Mouse (Mus musculus): ENCODE measurements around the gene Ctr9.

Gene Ctr9

GRCm38 (mm10) chr7:111048920-111049319 lies 20.2 kb downstream of the Ctr9 start:
- no peak for DNase-seq

DNA sequence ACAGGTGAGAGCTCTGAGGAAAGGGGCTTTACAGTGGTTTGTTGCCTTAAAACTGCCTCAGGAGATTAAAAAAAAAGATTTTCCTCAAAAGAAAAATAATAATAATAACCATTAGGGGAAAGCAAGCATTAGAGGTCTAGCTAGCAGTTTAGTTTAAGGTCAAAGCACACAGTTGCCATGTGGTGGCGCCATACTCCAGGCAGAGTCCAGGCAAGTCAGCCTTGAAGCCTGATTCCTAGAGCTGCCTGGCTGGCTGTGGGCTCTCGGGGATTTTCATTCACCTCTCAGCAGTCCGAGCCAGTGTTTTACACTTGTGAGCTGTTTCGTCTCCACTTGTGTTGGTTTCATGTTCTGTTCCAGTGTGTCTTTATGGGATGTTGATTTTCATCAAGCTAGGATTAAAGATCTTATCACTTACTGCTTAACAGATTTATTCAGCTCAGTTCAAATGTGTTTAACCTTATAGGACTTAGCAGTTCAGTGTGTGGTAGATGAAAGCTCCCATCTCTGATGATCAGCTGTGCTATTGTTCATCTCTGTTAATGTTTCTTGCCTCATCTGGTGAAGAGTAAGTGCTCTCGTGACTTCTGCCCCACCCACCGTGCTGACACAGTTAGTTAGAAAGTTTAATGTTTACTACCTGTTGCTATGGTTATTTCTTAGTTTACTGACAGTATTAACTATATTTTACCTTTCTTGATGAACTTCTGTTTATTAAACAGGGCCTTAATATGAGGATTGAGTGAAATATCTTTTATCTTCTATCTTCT lies 21.1 kb downstream of the Ctr9 start:
- DNase-seq: peak; percentile 68

- DNase-seq: no peak
These were observed 26.5 kb downstream of the Ctr9 start for GRCm38 (mm10) chr7:111055221-111055620.

DNA sequence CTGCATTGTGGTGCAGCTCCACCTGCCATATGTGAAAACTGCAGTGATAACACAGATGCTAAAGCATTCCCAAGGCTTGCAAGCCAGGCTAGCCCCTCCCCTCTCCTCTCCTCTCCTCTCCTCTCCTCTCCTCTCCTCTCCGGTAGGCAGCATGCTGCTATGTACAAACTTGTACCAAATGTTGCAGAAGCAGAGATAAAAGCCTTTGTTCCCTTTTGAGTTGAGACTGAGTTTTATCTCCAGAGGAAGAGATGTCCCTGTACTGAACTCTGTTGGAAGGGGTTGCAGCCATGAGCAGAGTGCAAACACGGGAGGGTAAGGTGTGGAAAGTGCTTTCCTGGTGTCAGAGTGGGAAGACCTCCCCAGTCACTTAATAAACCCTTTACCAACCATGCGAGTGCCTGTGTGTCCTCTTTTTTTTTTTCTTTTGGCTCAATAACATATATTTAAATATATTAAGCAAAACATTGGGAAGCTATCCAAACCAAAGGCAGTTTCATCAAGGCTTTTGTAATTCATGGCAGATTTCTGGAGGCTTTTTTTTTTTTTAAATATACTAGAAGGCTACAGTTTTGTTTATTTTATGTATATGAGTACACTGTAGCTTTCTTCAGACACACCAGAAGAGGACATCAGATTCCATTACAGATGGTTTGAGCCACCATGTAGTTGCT lies 27.4 kb downstream of the Ctr9 start:
- DNase-seq: no peak

DNA sequence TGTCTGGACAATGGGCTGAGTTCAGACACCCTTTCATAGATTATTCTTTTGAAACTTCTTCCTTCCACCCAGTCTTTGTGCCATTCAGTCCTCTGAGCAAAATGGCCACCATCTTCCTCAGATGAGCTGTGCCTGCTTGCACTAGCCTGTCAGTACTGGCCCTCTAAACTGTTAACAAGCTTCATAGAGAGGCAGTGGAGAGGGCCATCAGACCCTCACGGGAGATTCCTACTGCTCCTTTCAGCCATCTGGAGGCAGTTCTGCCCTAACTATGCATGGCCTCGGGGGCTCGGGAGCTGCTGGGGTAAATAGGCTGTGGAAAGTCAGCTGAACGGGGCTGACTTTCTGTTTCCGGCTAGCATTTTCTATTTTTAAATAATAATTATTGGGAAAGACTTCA lies 30.8 kb downstream of the Ctr9 start:
- no peak for DNase-seq

DNA sequence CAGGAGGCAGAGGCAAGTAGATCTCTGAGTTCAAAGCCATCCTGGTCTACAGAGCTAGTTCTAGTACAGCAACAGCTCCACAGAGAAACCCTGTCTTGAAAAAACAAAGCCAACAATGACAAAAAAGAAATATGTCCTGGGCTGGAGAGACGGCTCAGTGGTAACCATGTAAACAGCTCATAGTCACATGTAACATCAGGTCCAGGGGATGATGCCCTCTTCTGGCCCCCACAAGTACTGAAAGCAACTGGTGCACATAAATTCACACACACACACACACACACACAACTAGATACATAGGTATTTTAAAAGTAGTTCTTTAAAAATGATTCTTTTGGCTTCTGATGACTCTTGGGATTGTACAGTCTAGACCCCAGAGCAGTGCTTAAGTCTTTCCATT lies 34.2 kb downstream of the Ctr9 start:
- no peak for DNase-seq

GRCm38 (mm10) chr7:111068181-111068580 lies 39.4 kb downstream of the Ctr9 start:
- no peak for DNase-seq

DNA sequence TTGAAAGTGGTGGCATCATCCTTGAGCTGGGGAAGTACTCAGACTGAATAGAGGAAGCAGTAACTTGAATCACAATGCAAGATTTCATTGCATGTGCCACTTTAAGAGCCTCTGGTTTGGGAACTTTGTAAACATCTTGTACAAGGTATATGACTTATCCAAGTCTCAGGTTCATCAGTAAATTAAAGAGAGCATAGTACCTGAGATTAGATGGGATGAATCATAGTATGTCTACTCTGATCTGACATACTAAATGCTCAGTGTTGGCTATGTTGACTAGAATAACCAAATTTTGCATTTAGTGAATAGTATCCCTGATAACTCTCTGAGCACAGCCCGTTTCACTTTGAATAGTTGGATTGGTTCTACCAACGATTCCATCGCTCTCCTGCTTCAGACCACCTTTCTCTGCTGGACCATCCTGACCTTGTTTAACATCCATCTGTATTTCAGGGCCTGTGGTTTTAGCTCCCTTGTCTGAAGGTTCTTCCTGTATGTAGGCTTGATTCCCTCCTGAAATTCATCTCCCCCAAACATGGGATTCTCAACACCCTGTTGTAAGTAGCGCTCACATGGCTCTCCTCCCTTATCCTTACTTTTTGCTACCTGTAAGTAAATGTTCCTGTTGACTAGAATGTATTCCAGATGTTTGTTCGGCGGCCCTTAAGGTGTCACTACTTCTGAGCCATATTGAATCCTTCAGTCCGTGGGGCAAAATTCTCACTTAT lies 40.9 kb downstream of the Ctr9 start:
- peak; percentile 36 for DNase-seq

GRCm38 (mm10) chr7:111070167-111070496 lies 41.4 kb downstream of the Ctr9 start:
- DNase-seq: no peak

- no peak for DNase-seq
These were observed 43.7 kb downstream of the Ctr9 start for GRCm38 (mm10) chr7:111072410-111072809.

DNA sequence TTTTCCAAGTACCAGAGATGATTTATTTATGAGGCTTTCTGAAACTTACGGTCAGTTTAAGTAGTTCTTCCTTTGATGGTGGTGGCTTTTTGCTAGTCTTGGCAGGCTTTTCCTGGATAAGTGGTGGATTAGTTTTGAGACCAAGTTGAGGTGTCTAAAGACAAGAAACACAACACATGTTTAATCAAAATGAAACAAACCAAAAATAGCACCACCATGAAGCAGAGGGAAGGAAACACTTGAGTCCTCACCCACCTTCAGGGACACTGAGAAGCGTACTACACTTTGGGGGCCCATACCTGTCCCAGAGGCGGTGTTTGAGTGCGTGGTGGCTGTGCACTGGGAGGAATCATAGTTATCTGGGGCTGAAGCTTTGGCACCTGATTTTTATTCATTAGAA lies 46.5 kb downstream of the Ctr9 start:
- no peak for DNase-seq

DNA sequence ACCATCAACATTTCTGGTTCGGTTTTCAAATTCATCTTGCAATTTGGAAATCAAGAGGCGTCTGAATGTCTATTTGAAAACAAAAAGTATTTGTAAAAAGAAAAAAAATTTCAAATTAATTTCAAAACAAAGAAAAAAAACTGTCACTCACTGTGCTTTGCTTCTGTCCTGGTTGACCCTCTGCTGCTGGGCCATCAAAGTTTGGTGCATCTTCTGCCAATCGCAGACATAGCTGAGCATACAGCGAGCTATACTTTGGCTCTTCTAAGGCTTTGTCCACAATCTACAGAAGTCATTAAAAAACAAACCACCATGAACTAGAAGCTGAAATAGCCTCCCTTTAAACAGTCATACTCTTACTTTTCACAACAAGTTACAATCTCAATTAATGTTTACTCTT lies 49.5 kb downstream of the Ctr9 start:
- no peak for DNase-seq

- no peak for DNase-seq
These were observed 51.3 kb downstream of the Ctr9 start for GRCm38 (mm10) chr7:111080026-111080425.

GRCm38 (mm10) chr7:111080876-111081275 lies 52.1 kb downstream of the Ctr9 start:
- no peak for DNase-seq

DNA sequence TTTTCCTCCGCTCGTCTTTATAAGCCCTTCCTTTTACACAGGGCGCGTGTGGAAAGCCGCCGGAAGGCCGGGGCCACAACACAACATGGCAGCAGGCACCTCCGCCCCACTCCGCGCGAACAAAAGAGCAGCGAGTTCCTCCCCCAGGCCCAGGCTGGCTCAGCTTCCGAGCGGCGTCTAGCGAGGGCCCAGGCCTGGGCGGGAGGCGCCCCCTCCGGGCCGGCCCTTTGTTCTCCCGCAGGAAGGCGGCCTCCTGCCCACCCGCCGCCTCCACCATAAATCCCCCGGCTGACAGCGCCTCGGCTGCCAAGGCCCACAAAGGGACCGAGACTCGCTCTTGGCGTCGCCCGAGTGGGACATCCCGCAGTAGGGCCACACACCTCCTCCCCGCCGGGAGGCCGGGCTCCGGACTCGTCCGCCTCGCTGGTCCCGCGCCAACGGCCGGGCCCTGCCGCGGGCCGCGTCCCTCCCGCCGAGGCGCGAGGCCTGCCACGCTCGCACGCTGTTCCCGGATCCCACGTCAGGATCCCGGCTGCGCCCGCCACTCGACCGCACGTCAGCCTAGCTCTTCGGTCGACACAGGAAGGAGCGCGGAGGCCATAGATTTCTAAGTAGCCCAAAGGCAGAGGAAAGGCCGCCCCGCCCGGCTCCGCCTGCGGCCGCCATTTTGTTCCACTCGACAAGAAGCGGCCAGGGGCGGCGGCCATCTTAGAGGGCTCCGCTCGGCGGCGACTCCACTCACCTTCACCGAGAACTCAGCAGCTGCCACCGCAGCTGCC lies 53.5 kb downstream of the Ctr9 start:
- DNase-seq: peak; percentile 93

DNA sequence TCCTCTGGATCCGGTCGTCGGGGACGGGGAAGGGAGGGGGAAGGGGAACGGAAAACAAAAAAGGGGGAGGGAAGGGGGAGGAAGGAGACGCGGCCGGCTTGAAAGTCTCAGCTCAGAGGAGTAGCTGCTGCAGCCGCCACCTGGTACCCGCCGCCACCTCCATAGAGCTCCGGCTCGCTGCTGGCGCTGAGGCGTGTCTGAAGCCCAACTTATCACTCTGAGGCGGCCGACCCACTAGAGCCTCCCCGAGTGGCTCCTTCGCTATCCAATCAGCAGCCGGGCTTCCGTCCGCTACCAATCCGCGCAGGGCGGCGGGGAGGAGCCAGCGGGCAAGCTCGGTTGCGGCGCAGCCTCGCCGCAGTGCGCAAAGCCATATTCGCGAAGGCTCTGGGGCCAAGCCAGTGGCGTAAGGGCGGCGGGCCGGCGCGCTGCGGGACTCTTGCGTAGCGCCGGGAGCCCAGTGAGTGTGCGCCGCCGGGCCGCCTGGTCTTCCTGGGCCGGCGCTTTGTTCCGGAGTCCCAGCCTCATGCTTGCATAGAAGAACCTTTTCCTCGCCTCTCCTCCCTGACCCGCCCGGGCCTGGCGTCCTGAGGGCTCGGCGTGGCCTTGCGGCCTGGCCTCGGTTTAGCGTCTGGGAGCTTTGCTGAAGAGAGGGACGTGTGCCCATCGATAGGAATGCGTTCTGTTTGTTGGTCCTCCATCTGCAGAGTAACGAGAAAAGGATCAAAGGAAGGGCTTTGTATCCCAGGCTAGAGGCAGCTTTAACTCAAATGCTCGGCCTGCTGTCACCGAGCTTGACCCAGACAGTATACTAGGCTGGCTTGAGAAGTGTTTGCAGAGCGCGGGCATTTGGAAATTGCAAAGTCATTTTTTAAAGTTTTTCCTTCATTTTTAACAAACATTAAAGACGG lies 54.3 kb downstream of the Ctr9 start, which contains the start of gene Eif4g2:
Eif4g2 (minus strand) TSS at position 209 of the 911 bp plus-strand sequence.
- DNase-seq: peak; percentile 99

DNA sequence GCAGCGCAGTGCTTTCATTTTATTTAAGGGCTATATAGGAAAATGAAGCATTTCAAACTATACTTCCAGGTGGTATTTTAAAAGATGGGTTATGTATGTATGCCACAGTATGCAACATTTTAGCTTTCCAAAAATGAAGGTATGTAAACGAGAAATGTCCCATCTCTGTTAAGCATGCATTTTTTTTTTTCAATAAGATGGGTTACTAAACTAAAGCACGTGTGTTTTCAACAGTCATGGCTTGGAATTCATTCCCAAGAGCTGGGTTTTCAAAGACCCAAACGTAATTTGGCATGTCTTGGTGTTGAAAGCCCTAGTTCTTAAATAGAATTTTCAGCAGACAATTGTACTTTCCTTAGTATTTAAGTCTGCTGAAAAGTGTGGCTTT lies 55.0 kb downstream of the Ctr9 start:
- peak; percentile 29 for DNase-seq

DNA sequence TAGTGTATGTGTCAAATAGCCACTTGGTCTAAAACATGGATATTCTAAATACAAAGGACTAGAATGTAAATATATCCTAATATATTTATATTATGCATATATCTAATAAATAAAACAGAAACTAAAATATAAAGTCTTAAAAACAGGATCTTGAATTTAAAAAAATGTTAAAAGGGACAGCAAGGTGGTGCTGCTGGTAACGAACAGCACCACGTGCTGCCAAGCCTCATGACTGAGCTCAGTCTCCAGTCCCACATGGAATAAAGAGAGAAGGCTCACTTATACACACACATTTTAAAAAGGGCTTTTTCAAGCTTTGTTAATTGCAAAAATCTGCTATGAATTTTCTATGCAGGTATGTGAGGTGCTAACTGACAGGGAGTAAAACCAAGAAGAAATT lies 55.7 kb downstream of the Ctr9 start:
- no peak for DNase-seq

DNA sequence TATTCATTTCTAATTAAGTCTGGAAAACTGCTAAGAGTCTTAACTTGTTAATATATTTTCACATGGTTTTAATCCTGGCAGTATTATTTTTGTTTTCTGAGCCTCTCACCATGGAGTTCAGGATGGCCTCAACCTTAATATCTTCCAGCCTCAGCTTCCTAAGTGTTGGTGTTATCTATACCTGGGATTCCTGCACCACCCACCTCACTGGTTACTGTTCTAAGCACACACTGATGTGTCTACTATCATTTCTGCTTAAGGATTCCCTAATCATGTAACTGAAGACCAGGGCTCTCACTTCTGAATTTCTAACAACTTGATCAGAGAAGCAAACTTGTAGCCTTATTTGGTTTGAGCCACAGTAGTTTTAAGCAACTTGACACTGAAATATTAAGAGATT lies 56.4 kb downstream of the Ctr9 start:
- no peak for DNase-seq

- DNase-seq: no peak
These were observed 66.4 kb downstream of the Ctr9 start for GRCm38 (mm10) chr7:111095169-111095568.

DNA sequence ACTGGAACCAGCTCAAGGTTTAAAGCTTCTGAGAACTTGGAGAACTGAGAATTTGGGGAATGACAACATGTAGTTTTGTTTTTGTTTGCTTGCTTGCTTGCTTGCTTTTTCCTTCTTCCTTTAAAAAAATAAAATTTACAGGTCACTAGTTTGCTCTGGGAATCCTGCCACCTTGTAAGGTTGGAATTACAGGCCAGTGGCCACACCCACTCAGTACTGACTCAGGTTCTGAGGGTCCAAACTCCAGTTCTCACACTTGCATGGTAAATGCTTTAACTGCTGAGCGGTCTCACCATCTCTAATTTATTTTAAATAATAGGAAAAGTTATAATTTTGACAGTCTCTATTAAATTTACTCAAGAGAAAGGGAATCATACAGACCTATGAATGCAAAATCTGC lies 69.4 kb downstream of the Ctr9 start:
- no peak for DNase-seq
